Mouse (Mus musculus) kidney, adult 2 months (tissue): ENCODE results near the gene Pitpnm1. TPM values are rescaled to one million over a fixed set of nuclear protein-coding genes. Genes with fewer than 3 reads are reported as not detected.

Experiments used
- DNase-seq: peaks from one replicate; pipeline ENCODE4 v3.0.0; 2021
- H3K27ac ChIP-seq: fragments of 200-500 bp; 2 replicates; pipeline ENCODE4 v1.5.1; 2012; ENCODE audit warnings: low read depth, low read length, control low read depth, inconsistent platforms; ENCODE audit not compliant: insufficient read depth
- H3K27me3 ChIP-seq: fragments of 200-500 bp; replicated peaks from 2 replicates; pipeline ENCODE4 v1.6.1; 2012; ENCODE audit warnings: mild to moderate bottlenecking, moderate library complexity, low read length, inconsistent platforms; ENCODE audit not compliant: control insufficient read depth, insufficient read depth
- H3K36me3 ChIP-seq: fragments of 200-500 bp; 2 replicates; pipeline ENCODE4 v1.6.1; 2012; ENCODE audit warnings: mild to moderate bottlenecking, moderate library complexity, low read length, inconsistent platforms; ENCODE audit not compliant: control insufficient read depth, insufficient read depth
- H3K4me1 ChIP-seq: fragments of 200-500 bp; 2 replicates; pipeline ENCODE4 v1.6.1; 2011; ENCODE audit warnings: low read length; ENCODE audit not compliant: control insufficient read depth, insufficient read depth
- H3K4me3 ChIP-seq: fragments of 200-500 bp; 2 replicates; pipeline ENCODE4 v1.5.1; 2011; ENCODE audit warnings: mild to moderate bottlenecking, low read depth, low read length, control low read depth; ENCODE audit not compliant: insufficient read depth
- CTCF ChIP-seq: fragments of 200-500 bp; conservative IDR thresholded peaks from 2 replicates; pipeline ENCODE4 v1.5.1; 2011; ENCODE audit warnings: low read depth, mild to moderate bottlenecking, control low read depth, low read length, moderate library complexity, mixed read lengths; ENCODE audit not compliant: insufficient read depth, insufficient read length
- POLR2A ChIP-seq: fragments of 200-500 bp; IDR thresholded peaks from one replicate; pipeline ENCODE4 v1.6.1; 2011; ENCODE audit warnings: low read depth, low read length, control low read depth
- WGBS: fragments of 180-500 bp; shearing (Covaris S2); methylation state at CpG from one replicate; pipeline ENCODE4 v1.1.7; 2018; 5-methylcytosine and 5-hydroxymethylcytosine counted together
- polyA plus RNA-seq: library from polyadenylated mRNA; depleted of rRNA; stranded (reverse); fragments of >200 nt; gene quantifications from 2 replicates; pipeline ENCODE4 v1.2.3, GENCODE M21; 2012

The Pitpnm1 gene
- polyA plus RNA-seq, 1 experiment = 46.3 TPM

DNA sequence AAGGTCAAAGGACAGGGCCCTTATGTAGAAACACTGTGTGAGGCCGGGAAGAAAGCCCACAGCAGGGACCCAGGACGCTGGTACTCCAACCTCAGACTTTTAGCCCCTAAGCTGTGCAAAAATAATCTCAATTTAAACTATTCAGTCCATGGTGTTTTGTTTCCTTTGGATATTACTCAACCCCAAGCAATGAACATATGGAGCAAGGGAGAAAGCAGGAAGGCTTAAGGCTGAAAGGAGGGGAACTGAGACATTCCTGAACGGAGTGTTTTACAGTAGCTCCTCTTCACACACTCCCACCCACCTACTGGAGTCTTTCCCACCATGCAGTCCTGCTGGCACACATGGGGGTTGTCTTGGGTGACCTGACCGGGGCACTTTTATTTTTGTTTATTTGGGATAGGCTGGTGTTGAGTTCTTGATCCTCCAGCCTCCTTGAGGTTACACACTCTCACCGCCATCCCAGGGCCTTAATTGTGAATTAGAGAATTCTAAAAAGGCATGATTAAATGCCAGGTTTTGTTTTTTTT, 5.0 kb upstream of the Pitpnm1 start:
- 79% methylated on average over 5 of the region's 5 CpGs for WGBS
- Histone ChIP-seq H3K27me3 (no peaks in the 10 kb centered on the region), H3K4me3 (no peak overlapping the region), H3K36me3 (no peaks in the 10 kb centered on the region), H3K4me1 (peaks cover 11% of the 10 kb centered on the region; the same call in 1 of the 2 replicates), H3K27ac (no peak overlapping the region)
- DNase-seq = no peak
- TF ChIP-seq CTCF (no peak), POLR2A (no peak)

DNA sequence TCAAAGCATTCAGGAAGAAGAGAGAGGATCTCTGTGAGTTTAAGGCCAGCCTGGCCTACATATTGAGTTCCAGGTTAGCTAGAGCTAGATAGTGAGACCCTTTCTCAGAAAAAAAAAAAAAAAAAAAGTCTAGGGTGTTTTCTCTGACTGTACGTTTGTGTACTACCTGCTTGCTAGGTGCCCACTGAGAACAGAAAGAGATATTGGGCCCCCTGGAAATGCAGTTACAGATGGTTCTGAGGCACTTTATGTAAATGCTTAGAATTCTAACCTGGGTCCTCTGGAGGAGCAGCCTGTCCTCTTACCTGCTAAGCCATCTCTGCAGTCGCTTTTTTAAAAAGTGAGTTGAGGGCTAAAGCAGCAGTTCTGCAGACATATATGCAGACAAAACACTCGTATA, 4.0 kb upstream of the Pitpnm1 start:
- no peak for DNase-seq
- Histone ChIP-seq H3K36me3 (no peaks in the 10 kb centered on the region), H3K4me1 (peaks cover 11% of the 10 kb centered on the region; the same call in 1 of the 2 replicates), H3K27me3 (no peaks in the 10 kb centered on the region), H3K4me3 (no peak overlapping the region), H3K27ac (no peak overlapping the region)
- TF ChIP-seq POLR2A = no peak
- no peak for TF ChIP-seq CTCF
- 79% methylated on average over 3 of the region's 3 CpGs for WGBS

DNA sequence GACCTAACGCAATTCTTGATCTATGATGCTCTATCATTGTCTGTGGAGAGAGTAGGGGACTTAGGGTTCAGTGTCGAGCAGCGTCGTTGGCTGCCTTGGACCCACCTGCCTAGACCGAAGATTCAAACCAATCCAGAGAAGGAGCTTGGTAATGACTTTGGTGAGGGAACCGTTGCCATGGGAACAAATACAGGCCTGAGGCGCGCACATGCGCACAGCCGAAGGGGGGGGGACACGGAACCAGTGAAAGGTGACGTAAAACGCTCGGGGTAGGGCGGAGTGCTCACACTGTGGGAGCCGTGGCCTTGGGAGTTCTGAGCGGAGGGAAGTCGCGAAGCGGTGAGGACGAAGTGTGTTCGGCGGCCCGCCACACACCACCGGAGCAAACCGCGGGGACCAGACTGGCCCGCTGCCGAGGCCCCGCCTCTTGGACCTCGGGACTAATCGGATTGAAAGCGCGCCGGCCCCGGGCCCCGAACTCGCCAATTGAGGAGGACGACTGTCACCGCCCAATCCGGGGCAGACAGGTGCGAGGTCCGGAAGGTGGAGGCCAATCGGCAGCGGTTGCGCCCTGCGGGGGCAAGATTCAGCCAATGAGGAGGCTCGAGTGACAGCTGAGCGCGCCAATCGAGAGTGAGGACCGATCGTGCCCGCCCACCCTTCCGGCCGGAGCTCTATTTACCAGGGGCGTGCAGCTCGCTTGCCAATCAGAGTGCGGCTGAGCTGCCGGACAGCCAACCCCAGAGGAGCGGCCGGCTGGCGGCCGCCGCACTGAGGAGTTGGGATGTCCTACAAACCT, 3.0 kb upstream of the Pitpnm1 start, which contains the start of gene Cdk2ap2:
Gene Cdk2ap2, plus strand, starts transcription at position 541 of the 799 bp plus-strand sequence.
- Histone ChIP-seq H3K4me1 (peaks cover 11% of the 10 kb centered on the region; the same call in 1 of the 2 replicates), H3K27me3 (no peaks in the 10 kb centered on the region), H3K36me3 (no peaks in the 10 kb centered on the region), H3K27ac (peak within 1 kb of the TSS; percentile 88), H3K4me3 (peak within 1 kb of the TSS; percentile 64)
- DNase-seq = peak; percentile 100
- TF ChIP-seq POLR2A (peak; percentile 76), CTCF (no peak)
- WGBS = 1% methylated on average over 65 of the region's 65 CpGs

DNA sequence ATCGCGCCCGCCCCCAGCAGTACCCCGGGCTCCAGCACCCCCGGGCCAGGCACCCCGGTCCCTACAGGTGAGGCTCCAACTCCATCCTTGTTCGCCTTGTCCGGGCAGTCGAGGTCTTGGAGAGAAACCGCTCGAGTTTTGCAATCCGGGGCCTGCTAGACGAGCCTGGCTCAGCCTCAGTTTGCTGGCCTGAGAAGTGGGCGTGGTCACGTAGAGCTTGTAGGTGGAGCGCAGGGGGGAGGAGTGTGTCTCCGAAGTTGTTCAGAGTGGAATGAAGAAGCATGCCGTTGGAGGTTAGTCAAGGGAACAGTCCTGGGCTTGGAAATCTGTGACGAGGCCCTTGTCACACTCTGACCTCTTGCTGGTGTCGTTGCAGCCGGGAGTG, 2.4 kb upstream of the Pitpnm1 start:
- DNase-seq = peak; percentile 94
- Histone ChIP-seq H3K27me3 (no peaks in the 10 kb centered on the region), H3K4me3 (peak overlapping the region; percentile 64), H3K36me3 (no peaks in the 10 kb centered on the region), H3K4me1 (peaks cover 11% of the 10 kb centered on the region; the same call in 1 of the 2 replicates), H3K27ac (peak overlapping the region; percentile 76)
- WGBS = 3% methylated on average over 21 of the region's 21 CpGs
- no peak for TF ChIP-seq POLR2A
- no peak for TF ChIP-seq CTCF

DNA sequence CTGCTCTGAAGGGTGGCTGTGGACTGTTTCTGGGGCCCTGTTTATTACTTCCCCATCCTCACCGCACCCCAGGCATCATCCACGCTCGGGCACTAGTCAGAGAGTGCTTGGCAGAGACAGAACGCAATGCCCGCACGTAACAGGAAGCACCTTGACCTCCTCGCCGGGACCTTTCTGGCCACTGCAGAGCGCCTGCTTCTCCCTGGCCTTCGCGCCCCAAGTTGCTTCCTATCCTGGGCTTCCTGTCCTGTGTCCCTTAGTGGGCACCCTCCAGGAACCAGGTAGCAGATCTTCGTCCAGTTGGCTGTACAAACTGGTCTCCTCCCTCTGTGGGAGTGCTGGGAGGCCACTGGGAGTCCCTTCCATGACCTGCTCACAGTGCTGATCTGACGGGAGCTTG, 1.4 kb upstream of the Pitpnm1 start:
- Histone ChIP-seq H3K36me3 (no peaks in the 10 kb centered on the region), H3K4me3 (no peak overlapping the region), H3K27ac (no peak overlapping the region), H3K4me1 (peaks cover 11% of the 10 kb centered on the region; the same call in 1 of the 2 replicates), H3K27me3 (no peaks in the 10 kb centered on the region)
- no peak for DNase-seq
- TF ChIP-seq CTCF (no peak), POLR2A (no peak)
- 67% methylated on average over 13 of the region's 13 CpGs for WGBS

DNA sequence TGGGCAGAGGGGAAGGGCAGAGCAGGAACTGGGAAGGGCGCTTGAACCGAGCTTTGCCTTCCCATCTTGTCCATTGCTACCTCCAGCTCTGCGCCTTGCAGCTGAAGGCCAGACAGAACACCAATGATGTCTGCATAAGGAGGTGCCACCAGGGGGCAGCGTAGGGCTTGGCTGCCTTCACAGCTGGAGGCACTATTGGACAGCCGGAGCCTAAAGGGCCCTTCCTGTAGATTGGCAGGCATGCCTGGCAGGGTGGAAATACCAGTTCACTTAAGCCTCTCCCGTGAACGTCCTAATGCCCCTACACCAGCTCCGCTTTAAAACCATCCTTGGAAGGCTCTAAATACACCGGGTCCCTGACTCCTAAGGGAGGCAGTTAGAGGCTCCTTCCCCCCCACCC, 742 bp upstream of the Pitpnm1 start:
- TF ChIP-seq POLR2A = no peak
- TF ChIP-seq CTCF = peak; percentile 98
- Histone ChIP-seq H3K4me3 (no peak overlapping the region), H3K36me3 (no peaks in the 10 kb centered on the region), H3K4me1 (peaks cover 11% of the 10 kb centered on the region; the same call in 1 of the 2 replicates), H3K27me3 (no peaks in the 10 kb centered on the region), H3K27ac (peak overlapping the region; percentile 13)
- WGBS = 7% methylated on average over 9 of the region's 9 CpGs
- DNase-seq = peak; percentile 96

DNA sequence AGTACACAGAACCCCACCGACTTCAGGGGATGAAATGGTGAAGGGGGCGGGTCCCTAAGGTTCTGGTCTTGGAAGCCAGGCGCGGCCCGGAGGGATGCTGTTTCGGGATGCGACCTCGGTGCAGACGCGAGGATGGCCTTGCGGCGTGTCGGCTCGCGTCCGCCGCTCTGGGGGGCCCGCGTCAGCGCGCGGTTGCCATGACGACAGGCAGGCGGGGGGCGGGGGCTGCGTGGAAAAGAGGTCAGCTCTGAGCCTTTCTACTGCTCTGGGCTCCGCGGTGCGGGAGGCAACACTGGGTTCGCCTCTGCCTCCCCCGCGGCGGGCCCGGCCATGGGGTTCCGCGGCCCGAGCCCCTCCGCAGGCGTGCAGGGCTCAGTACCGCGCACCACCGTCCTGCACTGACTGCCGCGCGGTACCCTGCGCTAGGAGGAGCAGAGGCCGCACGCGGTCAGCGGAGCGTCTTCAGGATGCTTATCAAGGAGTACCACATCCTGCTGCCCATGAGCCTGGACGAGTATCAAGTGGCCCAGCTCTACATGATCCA, 992 bp downstream of the Pitpnm1 start:
- no peaks in the 10 kb centered on the region for H3K27me3 ChIP-seq
- no peak overlapping the region for H3K27ac ChIP-seq
- no peaks in the 10 kb centered on the region for H3K36me3 ChIP-seq
- TF ChIP-seq POLR2A (no peak), CTCF (no peak)
- H3K4me1 ChIP-seq = peaks cover 11% of the 10 kb centered on the region; the same call in 1 of the 2 replicates
- 8% methylated on average over 52 of the region's 52 CpGs for WGBS
- no peak for DNase-seq
- peak overlapping the region; percentile 80 for H3K4me3 ChIP-seq
